Comparison of ENCODE assay signal across 12 mouse cellular contexts in genomic region chr11:53097331-53097730, GRCm38 (mm10).
DNase-seq lines count a peak whose midpoint lies in the region.
"Had no signal": no experiment of that assay in that cellular context is flagged by ENCODE, and none has a peak within 500 bp of the region (broad histone marks: within the 10 kb centered on the region; RNA-seq: fewer than 3 reads in every experiment).

No protein-coding gene starts in this region.

- DNase-seq in thymus, postnatal 0 days (ENCODE audit: low spot score) = peak; percentile 63
- DNase-seq in thymus, postnatal 10 days (ENCODE audit: low spot score in 2 of 2) = no peak
- DNase-seq in layer of hippocampus, postnatal 25 days (ENCODE audit: extremely low spot score in 1 of 2, low spot score in 1 of 2) = peak; percentile 20 to 21
- peak; percentile 50 for DNase-seq in naive thymus-derived CD4-positive, alpha-beta T cell, adult 2 months (ENCODE audit: low read depth)
- DNase-seq in adrenal gland, postnatal 10 days = no peak
- no peak for DNase-seq in urinary bladder, adult 2 months (ENCODE audit: low spot score)
- no peak for DNase-seq in retina, embryonic 14.5 days (ENCODE audit: low spot score)
- DNase-seq in urinary bladder, adult 18-20 months (ENCODE audit: low spot score in 2 of 2) = no peak
- DNase-seq: B cell, adult 2 months; cerebellum, postnatal 14 days; kidney, adult 2 months; liver, embryonic 13.5 days had no signal

Comparison
In these comparisons a context has a peak if more than half of its experiments do, and no peak if none do; other contexts are left out.
1. DNase-seq: peak in thymus, postnatal 0 days (single experiment), layer of hippocampus, postnatal 25 days (2 of 2) and naive thymus-derived CD4-positive, alpha-beta T cell, adult 2 months (single experiment); none in thymus, postnatal 10 days (0 of 2), adrenal gland, postnatal 10 days (single experiment), urinary bladder, adult 2 months (single experiment), retina, embryonic 14.5 days (single experiment) and urinary bladder, adult 18-20 months (0 of 2).